Mouse (Mus musculus) gastrocnemius, adult 18-20 months (tissue): ENCODE results near the gene Parvg. TPM values are rescaled to one million over a fixed set of nuclear protein-coding genes. Genes with fewer than 3 reads are reported as not detected.

ENCODE experiments used
- DNase-seq: peaks from one replicate; pipeline ENCODE4 v3.0.0; 2021; ENCODE audit warnings: low spot score
- total RNA-seq, 2 experiments: library from RNA; stranded (reverse); gene quantifications; 2 replicates each; pipeline ENCODE4 v1.2.3; 2021

The Parvg gene
- total RNA-seq, 2 experiments from 2014 or later = 1.0 to 1.4 TPM

DNA sequence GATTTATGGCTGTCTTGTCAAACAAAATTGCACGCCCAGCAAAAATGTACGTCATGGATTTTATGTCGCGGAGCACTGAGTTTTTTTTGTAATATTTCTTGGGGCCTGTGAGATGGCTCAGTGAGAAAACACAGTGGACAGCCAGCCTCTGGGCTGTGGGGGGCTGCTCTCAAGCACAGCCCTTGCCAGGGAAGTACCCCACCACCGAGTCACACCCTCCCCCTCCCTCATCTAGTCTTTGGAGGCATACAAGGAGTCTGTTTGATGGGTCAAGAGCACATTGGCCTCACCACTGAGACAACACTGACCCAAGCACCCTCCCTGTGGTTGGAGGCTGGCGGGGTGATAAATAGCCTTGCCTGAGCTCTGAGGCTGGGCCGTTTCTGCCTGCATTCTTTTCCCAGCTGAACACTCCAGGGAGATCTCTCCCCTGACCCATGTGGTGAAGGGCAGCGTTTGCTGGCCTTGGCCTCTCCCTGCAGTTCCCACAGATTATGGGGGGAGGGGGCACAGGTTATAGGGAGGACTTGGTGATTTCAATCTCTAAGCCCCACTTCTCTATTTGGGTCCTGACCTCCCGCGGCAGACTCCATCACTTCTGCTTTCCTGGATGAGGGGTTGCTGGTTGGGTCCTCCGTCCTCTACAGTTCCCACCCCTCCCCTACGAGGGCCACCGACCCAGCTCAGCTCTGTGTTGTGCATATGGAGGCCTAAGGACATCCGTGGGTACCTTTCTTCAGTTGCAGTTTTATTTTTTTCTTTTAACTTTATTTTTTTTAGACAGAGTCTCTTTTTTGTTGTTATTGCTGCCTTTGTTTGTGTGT lies 26.3 kb downstream of the Parvg start:
- DNase-seq = no peak

DNA sequence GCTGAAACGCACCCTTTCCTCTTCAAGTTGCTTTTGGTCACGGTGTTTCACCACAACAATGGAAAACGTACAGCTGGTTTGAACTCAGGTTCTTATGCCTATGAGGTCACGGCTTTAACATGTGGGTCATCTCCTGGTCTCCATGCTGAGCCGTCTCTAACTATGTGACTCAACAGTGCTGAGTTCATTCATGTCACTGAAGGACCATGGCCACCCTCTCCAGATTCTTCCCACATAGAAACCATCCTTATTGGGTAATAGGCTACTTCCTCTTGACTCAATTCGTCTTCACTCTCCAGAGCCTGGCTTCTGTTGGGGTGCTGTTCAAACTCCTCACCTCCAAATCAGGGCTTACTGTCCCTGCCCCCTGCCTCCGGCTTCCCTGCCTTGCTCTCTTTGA lies 27.5 kb downstream of the Parvg start:
- DNase-seq = no peak

DNA sequence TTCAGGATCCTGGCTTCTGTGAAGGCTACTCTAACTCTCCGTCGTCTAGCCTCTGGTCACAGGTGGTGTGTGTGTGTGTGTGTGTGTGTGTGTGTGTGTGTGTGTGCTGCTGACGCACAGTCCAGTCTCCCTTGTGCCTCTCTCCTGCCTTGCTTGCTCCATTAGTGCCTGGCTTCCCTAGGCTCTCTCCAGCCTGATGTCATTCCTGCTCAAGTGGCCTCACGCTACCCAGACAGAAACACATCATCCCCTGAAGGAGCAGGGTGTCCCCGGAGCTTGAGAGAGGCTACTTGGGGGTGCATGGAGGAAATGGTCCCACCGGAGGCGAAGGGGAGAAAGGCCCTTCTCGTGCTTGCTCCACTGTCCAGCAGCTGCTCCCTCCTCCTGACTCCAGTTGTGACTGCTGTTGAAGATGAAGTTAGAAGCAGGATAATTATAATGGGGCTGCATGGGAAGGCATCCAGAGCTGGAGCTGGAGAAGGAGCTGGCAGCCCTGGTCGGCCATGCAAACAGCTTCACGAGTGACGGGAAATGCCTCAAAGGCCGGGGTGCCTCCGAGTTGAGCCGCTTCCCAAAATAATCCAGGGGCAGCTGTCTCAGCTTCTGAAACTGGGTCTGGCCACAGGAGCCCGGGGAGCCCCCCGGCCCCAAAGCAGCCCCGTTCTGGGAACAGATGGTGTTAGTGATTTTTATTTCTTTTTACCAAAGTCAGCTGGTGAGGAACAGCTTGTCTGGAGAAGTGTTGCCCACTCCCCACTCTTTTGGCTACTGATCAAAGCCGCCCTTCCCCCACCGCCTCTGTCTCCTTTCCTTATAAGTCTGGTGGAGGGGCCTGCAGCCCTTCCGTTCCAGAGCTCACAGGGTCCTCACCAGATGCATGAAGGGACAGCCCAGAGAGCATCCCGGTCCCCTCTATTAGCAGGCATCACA lies 28.4 kb downstream of the Parvg start:
- DNase-seq = no peak

DNA sequence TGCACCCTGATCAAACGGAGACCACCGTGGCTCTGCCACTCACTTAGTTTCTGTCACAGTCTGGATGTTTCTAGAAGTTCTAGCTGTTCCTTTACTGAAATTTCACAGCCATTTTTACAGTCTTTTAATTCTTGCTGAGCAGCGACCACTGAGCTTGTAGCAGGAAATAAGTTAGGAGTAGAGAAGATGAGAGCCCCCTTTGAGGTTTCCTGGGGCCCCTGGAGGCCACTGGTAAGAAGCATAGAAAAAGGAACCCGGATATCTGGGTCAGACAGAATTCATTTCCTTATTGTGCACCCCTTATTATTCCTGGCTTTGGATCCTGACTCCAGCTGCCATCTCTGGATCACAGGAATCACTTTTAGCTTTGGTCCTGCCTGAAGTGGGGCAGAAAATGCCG lies 31.3 kb downstream of the Parvg start:
- no peak for DNase-seq

DNA sequence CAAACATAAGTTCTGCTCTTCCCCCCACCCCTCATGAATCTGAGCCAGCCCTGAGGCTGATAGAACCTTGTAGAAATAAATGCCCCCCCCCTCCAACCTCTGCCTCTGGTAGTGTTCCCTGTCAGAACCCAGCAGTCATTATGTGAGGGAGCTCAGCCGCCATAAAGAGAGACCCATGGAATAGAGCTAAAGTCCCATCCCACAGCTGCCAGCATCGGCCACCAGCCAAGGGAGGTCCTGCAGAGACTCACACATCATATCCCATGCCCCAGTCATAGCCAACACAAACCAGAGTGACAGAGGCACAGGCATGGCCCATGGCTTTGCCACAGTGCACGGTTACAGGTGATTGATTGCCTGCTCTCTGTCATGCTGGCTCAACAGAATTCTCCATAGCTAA lies 40.9 kb downstream of the Parvg start:
- no peak for DNase-seq

DNA sequence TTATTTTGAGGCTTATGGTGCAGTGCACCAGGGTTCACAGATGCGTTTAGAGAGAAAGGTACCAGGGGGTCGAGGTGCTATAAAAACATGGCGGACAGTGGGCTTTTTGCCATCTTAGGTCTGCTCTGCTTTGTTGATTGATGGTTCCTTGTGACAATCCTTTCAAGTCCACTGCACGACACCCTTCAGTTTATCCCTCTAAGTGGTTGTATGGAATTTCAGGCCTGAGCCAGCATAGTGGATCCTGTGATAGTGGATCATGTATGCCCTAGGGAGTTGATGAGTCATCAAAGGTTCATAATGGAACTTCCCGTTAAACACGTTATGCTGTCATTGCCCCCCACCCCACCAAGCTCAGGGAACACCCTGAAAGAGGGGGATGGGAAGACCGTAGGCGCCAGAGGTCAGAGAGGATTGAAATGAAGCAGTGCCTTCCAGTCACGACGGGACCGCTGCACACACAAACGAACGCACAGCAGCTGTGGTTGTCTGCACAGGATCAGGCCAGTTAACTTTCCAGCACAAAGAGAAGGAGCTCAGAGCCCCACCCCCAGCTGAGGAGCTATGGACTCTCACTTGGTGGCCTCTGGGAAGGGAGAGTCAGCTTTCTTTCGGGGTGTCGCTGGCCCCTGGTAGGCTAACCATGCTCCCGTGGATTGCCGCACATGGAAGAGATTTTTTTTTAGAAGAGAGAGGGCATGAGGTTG lies 42.0 kb downstream of the Parvg start:
- no peak for DNase-seq

DNA sequence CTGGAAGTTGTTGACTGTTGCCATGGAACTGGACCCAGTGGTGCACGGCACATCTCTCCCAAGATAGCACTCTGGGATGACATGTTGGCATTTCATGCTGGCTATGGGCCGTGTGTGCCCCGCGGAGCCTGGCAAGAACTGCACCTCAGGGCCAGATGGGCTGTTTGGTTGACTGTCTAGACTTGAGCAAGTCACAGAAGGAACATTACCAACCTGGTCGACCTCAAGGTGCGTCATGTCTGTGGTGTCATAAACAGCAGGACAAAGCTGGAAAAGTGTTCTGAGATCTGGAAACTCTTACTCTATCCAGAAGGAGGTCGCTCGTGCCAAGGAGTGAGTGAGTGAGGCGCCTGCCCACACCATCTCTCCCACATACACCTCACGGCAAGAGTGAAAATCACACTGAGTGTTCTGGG lies 42.8 kb downstream of the Parvg start:
- no peak for DNase-seq

DNA sequence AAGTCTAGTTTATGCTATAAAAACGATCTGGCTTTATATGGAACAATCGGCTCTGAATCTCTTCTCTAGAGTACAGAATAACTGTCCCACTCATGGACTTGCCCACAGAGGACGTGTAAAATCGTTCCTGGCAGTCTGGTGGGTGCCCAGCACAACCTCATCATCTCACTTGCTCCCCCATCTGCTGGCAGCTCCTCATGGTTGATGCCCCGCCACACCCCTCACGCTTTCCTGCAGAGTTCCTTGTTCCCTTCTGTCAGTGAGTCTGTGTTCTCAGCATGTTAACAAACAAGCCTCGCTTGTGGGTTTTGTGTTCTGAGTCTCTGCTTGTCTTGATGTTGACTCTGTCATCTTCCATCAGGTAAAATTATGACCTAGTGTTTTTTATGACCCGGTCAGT lies 43.6 kb downstream of the Parvg start:
- no peak for DNase-seq

DNA sequence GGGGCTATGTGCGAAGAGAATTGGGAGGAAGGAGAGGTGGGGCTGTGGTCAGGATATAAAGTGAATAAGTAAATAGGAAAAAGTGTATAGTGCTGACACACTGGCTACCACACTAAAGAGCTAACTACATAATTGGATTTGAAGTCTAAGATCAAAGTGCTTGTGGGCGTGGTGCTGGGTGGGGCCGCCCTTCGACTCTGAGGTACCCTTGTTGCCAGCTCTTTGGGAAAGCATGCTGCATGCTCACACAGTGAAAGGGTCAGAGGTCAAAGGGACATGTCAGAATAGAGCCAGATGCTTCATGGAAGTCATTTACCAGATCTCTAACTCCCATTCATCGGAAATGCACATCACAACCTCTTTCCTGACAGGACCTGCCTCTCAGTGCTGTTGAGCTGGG lies 49.0 kb downstream of the Parvg start:
- no peak for DNase-seq

DNA sequence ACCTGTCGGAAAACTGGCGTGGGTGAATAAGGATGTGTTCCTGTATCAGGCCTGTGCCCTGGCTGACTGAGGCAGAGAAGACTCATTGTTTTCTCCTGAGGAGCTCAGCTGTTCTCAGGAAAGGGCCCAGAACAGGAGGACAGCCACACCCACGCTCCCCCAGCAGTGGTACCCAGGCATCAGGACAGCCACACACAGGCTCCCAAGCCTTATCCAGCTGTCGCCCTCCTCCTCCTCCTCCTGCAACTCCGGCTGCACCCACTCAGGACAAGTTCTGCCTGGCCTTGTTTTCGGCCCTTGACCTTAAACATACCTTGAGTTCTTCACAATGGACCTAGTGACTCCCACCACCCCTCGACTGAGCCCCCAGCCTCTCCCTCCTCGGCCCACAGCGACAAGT lies 54.9 kb downstream of the Parvg start:
- DNase-seq = no peak

DNA sequence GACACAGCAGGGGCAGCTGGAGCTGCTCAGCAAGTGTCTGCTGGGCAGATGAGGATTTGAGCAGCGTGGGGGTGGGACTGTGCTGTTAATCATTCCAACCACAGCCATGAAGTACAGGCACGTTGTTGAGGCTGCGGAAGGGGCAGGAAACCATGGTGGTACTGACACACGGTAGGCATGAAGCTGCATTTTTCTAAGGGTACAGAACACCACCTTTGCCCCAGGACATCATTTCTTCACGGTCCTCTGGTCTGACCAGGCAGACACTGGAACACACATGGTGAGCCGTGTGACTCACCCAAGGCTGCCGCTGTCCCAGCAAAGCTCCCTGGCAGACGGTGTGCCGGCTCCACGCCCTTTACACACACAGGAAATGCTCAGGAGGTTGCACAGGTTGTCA lies 56.4 kb downstream of the Parvg start:
- no peak for DNase-seq

DNA sequence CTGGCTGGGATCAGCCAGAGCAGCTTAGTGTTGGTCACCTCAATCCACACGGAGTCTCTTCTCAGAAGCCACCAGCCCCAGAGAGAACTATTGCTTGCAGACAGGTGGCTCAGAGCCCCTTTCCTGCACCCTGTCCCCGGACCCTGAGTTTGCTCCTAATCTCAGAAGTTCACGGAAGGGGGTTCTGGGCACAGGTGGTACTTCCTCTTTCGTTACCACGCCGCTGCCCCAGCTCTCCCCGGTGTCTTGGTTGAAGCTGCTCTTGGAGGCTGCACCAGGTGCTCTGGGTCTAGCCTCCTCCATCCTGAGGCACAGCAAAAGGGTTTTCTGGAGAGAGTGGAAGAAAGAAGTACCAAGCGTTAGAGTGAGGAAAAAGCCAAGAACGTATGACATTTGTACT lies 60.2 kb downstream of the Parvg start:
- no peak for DNase-seq

DNA sequence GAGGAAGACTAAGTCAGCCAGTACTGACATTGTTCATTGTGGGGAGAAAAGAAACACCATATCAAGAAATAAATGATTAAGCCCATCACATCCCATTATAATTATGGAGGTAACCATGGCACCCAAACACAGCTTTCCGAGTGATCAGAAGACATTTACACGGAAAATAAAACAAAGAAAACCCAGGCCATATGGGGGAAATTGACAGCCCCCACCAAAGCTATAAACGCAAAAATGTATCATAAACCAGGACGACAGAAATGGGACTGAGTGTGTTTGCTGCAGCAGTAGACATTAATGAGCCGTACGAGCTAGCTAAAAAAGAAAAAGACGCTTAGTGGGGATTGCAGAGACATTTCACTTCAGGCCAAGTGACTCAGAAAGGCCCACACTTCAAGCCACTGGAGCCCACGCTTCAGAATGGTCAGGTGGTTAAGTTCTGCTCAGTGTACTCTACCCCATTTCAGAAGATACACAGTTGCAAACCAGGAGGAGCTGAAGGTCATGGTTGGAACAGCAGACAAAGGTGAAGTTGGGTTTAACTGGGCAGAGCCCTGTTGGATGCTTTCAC lies 62.3 kb downstream of the Parvg start:
- no peak for DNase-seq

DNA sequence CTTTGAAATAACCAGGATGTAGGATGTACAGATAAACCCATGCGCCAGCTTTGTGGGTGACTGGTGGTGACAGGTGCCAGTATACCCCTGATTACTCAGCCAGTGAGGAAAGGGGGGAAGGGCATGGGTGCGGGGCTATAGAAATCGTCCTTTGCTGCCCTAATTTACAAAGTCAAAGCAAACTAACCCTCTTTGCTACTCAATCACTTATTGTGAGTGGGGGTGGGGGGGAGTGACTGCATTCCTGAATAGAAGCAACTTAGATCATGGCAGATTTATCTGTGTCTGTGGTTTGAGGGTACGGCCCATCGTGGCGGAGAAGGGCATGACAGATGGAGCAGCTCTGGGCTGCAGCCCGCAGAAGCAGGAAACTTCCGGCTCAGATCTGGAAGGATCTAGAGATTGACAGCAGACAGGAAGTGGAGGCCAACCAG lies 64.9 kb downstream of the Parvg start:
- no peak for DNase-seq

DNA sequence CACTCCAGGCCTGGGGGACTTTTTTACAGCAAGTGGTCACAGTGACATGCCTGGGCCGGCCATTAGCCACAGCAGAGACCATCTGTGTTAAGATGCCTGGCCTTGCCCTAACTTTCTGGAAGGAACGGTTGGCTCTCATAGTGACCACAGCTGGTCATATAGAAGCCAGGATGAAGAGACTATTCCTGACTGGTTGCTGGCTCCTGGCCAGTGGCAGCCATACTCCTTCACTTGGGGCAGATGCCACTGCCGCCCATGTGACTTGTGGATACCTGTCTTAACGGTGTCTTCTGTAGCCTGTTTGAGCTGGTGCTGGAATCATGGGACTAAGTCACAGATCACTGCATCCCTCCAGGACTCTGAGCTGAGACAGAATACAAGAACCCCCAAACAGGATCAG lies 68.3 kb downstream of the Parvg start:
- DNase-seq = no peak

Other genes starting within 250 kb of the Parvg start
- gene Sult4a1, start 218.3 kb upstream of the Parvg start, total RNA-seq = not detected
- under 1 TPM in 1 of 2 experiments, not detected in 1; 0.14 TPM for gene Pnpla5, start 200.9 kb upstream of the Parvg start, total RNA-seq
- gene Pnpla3, start 156.2 kb upstream of the Parvg start, total RNA-seq = 10 to 100 TPM in 1 of 2 experiments, 1 to 10 TPM in 1; 5.0 to 10.8 TPM
- 100 to 1,000 TPM; 174 to 210 TPM for gene Samm50, start 131.8 kb upstream of the Parvg start, total RNA-seq
- gene Parvb, start 92.0 kb upstream of the Parvg start, total RNA-seq = 10 to 100 TPM; 35.7 to 58.2 TPM
- under 1 TPM; 0.38 to 0.57 TPM for gene Shisal1, start 123.1 kb downstream of the Parvg start, total RNA-seq
- gene Rtl6, start 233.8 kb downstream of the Parvg start, total RNA-seq = 1 to 10 TPM; 4.0 to 4.1 TPM